35 mouse cellular contexts compared by ENCODE assay signal in the genomic region with DNA sequence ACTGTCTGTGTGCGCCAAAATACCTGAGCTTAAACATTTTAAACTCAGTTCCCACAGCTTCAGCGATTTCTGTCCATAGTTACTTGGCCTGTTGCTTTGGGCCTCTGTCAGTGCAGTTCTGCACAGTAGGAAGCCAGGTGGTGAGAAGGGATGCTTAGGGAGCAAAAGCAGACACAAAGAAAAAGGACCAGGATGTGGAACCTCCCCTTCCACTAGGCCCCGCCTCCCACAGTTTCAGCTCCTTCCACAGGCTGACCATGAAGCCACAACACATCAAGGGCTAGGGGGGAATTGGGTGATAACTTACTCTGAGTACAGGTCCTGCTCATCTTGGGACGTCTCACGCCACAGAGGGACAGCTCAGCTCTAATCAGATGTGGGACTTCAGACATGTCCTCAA.
"Had no signal": no experiment of that assay in that cellular context is flagged by ENCODE, and none has a peak within 500 bp of the region (broad histone marks: within the 10 kb centered on the region; RNA-seq: fewer than 3 reads in every experiment).

No protein-coding gene starts in this region.

- H3K4me2 ChIP-seq: heart, embryonic 11.5 days; heart, embryonic 12.5 days; heart, embryonic 13.5 days; heart, embryonic 15.5 days; hindbrain, embryonic 12.5 days; hindbrain, embryonic 13.5 days; hindbrain, embryonic 14.5 days; hindbrain, embryonic 15.5 days; intestine, embryonic 15.5 days; kidney, embryonic 15.5 days had no signal

- H3K27me3 ChIP-seq: heart, embryonic 12.5 days; heart, embryonic 13.5 days; heart, embryonic 15.5 days; hindbrain, embryonic 13.5 days; hindbrain, embryonic 15.5 days; intestine, embryonic 15.5 days; kidney, embryonic 15.5 days had no signal

- H3K36me3 ChIP-seq: heart, embryonic 10.5 days; heart, embryonic 12.5 days; heart, embryonic 13.5 days; heart, embryonic 15.5 days; hindbrain, embryonic 10.5 days; hindbrain, embryonic 12.5 days; hindbrain, embryonic 13.5 days; hindbrain, embryonic 15.5 days; intestine, embryonic 15.5 days; kidney, embryonic 15.5 days had no signal

- H3K4me1 ChIP-seq: heart, embryonic 10.5 days; heart, embryonic 12.5 days; heart, embryonic 13.5 days; heart, embryonic 15.5 days; hindbrain, embryonic 12.5 days; hindbrain, embryonic 15.5 days; intestine, embryonic 15.5 days; kidney, embryonic 15.5 days had no signal

- H3K9ac ChIP-seq: heart, embryonic 12.5 days; heart, embryonic 13.5 days; heart, embryonic 15.5 days; hindbrain, embryonic 12.5 days; hindbrain, embryonic 13.5 days; hindbrain, embryonic 14.5 days; hindbrain, embryonic 15.5 days; intestine, embryonic 15.5 days; kidney, embryonic 15.5 days had no signal

- ATAC-seq: hindbrain, embryonic 16.5 days; hindbrain, postnatal 0 days; inflammation-experienced regulatory T-cells, adult 6 months; intestine, embryonic 15.5 days; intestine, embryonic 16.5 days; intestine, postnatal 0 days had no signal

- H3K27ac ChIP-seq: heart, embryonic 10.5 days; heart, embryonic 13.5 days; heart, embryonic 15.5 days; hindbrain, embryonic 10.5 days; hindbrain, embryonic 12.5 days; hindbrain, embryonic 13.5 days; hindbrain, embryonic 14.5 days; hindbrain, embryonic 15.5 days; hindbrain, postnatal 0 days; intestine, embryonic 15.5 days; kidney, embryonic 15.5 days; kidney, postnatal 0 days; layer of hippocampus, adult 2 months had no signal

- H3K9me3 ChIP-seq: heart, embryonic 10.5 days; heart, embryonic 13.5 days; heart, embryonic 15.5 days; hindbrain, embryonic 10.5 days; hindbrain, embryonic 12.5 days; hindbrain, embryonic 13.5 days; hindbrain, embryonic 15.5 days; intestine, embryonic 15.5 days; kidney, embryonic 15.5 days had no signal

- DNase-seq: heart, postnatal 10 days; heart, postnatal 14 days; heart, postnatal 36 days; heart, postnatal 4 days; kidney, adult 11 months; kidney, adult 18-20 months; kidney, adult 2 months; kidney, adult 8-10 months; kidney, adult 9 months; kidney, postnatal 10 days; kidney, postnatal 14 days; kidney, postnatal 25 days; kidney, postnatal 36 days; kidney, postnatal 4 days; layer of hippocampus, adult 9-11 months; layer of hippocampus, postnatal 36 days had no signal

- H3K4me3 ChIP-seq: heart, embryonic 10.5 days; heart, embryonic 12.5 days; heart, embryonic 13.5 days; heart, embryonic 15.5 days; hindbrain, embryonic 10.5 days; hindbrain, embryonic 12.5 days; hindbrain, embryonic 13.5 days; hindbrain, embryonic 15.5 days; intestine, embryonic 15.5 days; kidney, embryonic 15.5 days; layer of hippocampus, adult 2 months had no signal
